9 mouse cellular contexts compared by ENCODE assay signal in the genomic region with DNA sequence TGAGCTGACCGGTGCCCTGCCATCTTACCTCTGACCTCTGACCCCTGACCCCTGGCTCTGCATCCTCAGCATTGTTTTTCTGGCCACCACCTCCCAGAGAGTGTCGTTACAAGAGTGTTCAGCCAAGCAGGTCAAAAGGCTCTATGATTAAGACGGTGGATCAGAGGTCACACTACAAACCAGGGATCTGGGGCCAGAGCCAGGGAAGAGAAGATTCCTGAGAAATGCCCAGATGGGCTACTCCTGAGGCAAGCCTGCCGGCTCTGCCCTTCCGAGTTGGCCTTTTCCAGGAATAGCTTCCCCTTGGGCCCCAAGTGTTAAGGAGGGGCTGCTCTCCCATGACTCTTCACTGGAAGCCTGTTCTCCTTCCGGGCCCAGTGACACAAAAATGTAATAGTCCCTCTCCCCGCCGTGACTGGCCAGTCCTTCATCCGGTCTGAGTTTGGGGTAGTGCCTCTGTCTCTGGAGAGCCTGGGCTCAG. TPM values are rescaled to one million over a fixed set of nuclear protein-coding genes. Genes with fewer than 3 reads are reported as not detected.
DNase-seq lines count a peak whose midpoint lies in the region; ATAC-seq and TF ChIP-seq lines count a peak whose summit lies in the region.
"Had no signal": no experiment of that assay in that cellular context is flagged by ENCODE, and none has a peak within 500 bp of the region (broad histone marks: within the 10 kb centered on the region; RNA-seq: fewer than 3 reads in every experiment).

No protein-coding gene starts in this region.

- ATAC-seq in hindbrain, embryonic 12.5 days (ENCODE audit: low FRiP score): no peak
- no peak for ATAC-seq in liver, embryonic 12.5 days

- H3K27ac ChIP-seq in layer of hippocampus, adult 2 months: peak overlapping the region; percentile 70
- no peak overlapping the region for H3K27ac ChIP-seq in hindbrain, embryonic 12.5 days
- no peak overlapping the region for H3K27ac ChIP-seq in liver, embryonic 12.5 days
- H3K27ac ChIP-seq: embryonic facial prominence, embryonic 13.5 days had no signal

- H3K27me3 ChIP-seq in hindbrain, embryonic 12.5 days: peaks cover 58% of the 10 kb centered on the region
- H3K27me3 ChIP-seq in liver, embryonic 12.5 days (replicated peaks): peaks cover 77% of the 10 kb centered on the region

- H3K9ac ChIP-seq in hindbrain, embryonic 12.5 days: no peak overlapping the region
- H3K9ac ChIP-seq in liver, embryonic 12.5 days: no peak overlapping the region
- H3K9ac ChIP-seq: embryonic facial prominence, embryonic 13.5 days had no signal

- H3K4me1 ChIP-seq in hindbrain, embryonic 12.5 days: peaks cover 19% of the 10 kb centered on the region
- peaks cover 26% of the 10 kb centered on the region for H3K4me1 ChIP-seq in liver, embryonic 12.5 days

- peak overlapping the region; percentile 73 for H3K4me3 ChIP-seq in layer of hippocampus, adult 2 months
- H3K4me3 ChIP-seq in hindbrain, embryonic 12.5 days: no peak overlapping the region
- no peak overlapping the region for H3K4me3 ChIP-seq in liver, embryonic 12.5 days
- H3K4me3 ChIP-seq: embryonic facial prominence, embryonic 13.5 days had no signal

- 0% methylated on average over 9 of the region's 9 CpGs for WGBS in hindbrain, embryonic 12.5 days
- 13% methylated on average over 9 of the region's 9 CpGs for WGBS in liver, embryonic 12.5 days (ENCODE audit: insufficient replicate concordance)

- H3K9me3 ChIP-seq in hindbrain, embryonic 12.5 days (replicated peaks): no peaks in the 10 kb centered on the region
- H3K9me3 ChIP-seq in liver, embryonic 12.5 days (replicated peaks): no peaks in the 10 kb centered on the region
- H3K9me3 ChIP-seq: embryonic facial prominence, embryonic 13.5 days had no signal

- no peak for DNase-seq in layer of hippocampus, adult 2 months (ENCODE audit: low spot score in 2 of 2)
- no peak for DNase-seq in layer of hippocampus, postnatal 36 days
- peak; percentile 55 for DNase-seq in embryo, embryonic 10.5 days (ENCODE audit: low spot score)
- DNase-seq in heart, postnatal 4 days: peak; percentile 45
- DNase-seq in lung, postnatal 25 days (ENCODE audit: low spot score): peak; percentile 39
- no peak for DNase-seq in spleen, adult 12 weeks (ENCODE audit: low spot score)

- TF ChIP-seq CTCF in layer of hippocampus, adult 2 months (conservative IDR thresholded peaks at IDR 0.05): no peak

- no peaks in the 10 kb centered on the region for H3K36me3 ChIP-seq in hindbrain, embryonic 12.5 days
- H3K36me3 ChIP-seq in liver, embryonic 12.5 days: no peaks in the 10 kb centered on the region
- H3K36me3 ChIP-seq: embryonic facial prominence, embryonic 13.5 days had no signal

- H3K4me2 ChIP-seq in hindbrain, embryonic 12.5 days (replicated peaks): no peak overlapping the region
- H3K4me2 ChIP-seq in liver, embryonic 12.5 days: no peak overlapping the region
- H3K4me2 ChIP-seq: embryonic facial prominence, embryonic 13.5 days had no signal

RNA-seq across cellular contexts. Expression of gene Car4, which starts 2.2 kb away (rescaled TPM):
- total RNA-seq in layer of hippocampus, adult 2 months (2021): 10 to 100 TPM; 67.0 to 73.9 TPM
- 10 to 100 TPM; 81.8 to 83.1 TPM for total RNA-seq in layer of hippocampus, postnatal 36 days (2021)
- 10 to 100 TPM; 21.1 to 21.5 TPM for total RNA-seq in heart, postnatal 4 days (2021)
- 3.2 and 3.9 TPM in 2 replicates for polyA plus RNA-seq in hindbrain, embryonic 12.5 days (2016; fragmentation: Nextera tagmentation; extraction: Ambion mirVana)
- 2.7 and 3.1 TPM in 2 replicates for polyA plus RNA-seq in liver, embryonic 12.5 days (2016; fragmentation: Nextera tagmentation; extraction: Ambion mirVana)
- polyA plus RNA-seq: embryonic facial prominence, embryonic 13.5 days had no signal

RNA-seq across cellular contexts. Expression of gene Znhit3, which starts 43.6 kb away (rescaled TPM):
- 10 to 100 TPM; 30.7 to 32.1 TPM for total RNA-seq in layer of hippocampus, adult 2 months (2021)
- total RNA-seq in layer of hippocampus, postnatal 36 days (2021): 10 to 100 TPM; 31.3 to 33.7 TPM
- total RNA-seq in heart, postnatal 4 days (2021): 10 to 100 TPM; 13.4 to 13.7 TPM
- polyA plus RNA-seq in hindbrain, embryonic 12.5 days (2016; fragmentation: Nextera tagmentation; extraction: Ambion mirVana): 55.4 and 56.4 TPM in 2 replicates
- 60.0 and 62.4 TPM in 2 replicates for polyA plus RNA-seq in liver, embryonic 12.5 days (2016; fragmentation: Nextera tagmentation; extraction: Ambion mirVana)

Comparison
In these comparisons a context has a peak if more than half of its experiments do, and no peak if none do; other contexts are left out.
1. DNase-seq: peak in embryo, embryonic 10.5 days (single experiment), heart, postnatal 4 days (single experiment) and lung, postnatal 25 days (single experiment); none in layer of hippocampus, adult 2 months (0 of 2), layer of hippocampus, postnatal 36 days (0 of 2) and spleen, adult 12 weeks (single experiment).